Mouse (Mus musculus) embryonic facial prominence, embryonic 10.5 days (tissue): Measurements from ENCODE around the gene Ppp1r12a. TPM values are rescaled to one million over a fixed set of nuclear protein-coding genes. Genes with fewer than 3 reads are reported as not detected.

ENCODE experiments used
- DNase-seq: peaks from one replicate; pipeline ENCODE4 v3.0.0-alpha.2; 2017; ENCODE audit warnings: low spot score
- H3K27ac ChIP-seq: fragments of 300-500 bp; sonication (generic); replicated peaks from 2 replicates; pipeline ENCODE4 v1.5.1; 2016; ENCODE audit warnings: mild to moderate bottlenecking
- H3K27me3 ChIP-seq: fragments of 300-500 bp; sonication (generic); replicated peaks from 2 replicates; pipeline ENCODE4 v1.6.1; 2016; ENCODE audit warnings: low read depth, mild to moderate bottlenecking; ENCODE audit not compliant: poor library complexity, severe bottlenecking
- H3K36me3 ChIP-seq: fragments of 300-500 bp; sonication (generic); replicated peaks from 2 replicates; pipeline ENCODE4 v1.6.1; 2016; ENCODE audit warnings: mild to moderate bottlenecking, moderate library complexity
- H3K4me1 ChIP-seq: fragments of 300-500 bp; sonication (generic); 2 replicates; pipeline ENCODE4 v1.6.1; 2016
- H3K4me3 ChIP-seq: fragments of 300-500 bp; sonication (generic); 2 replicates; pipeline ENCODE4 v1.5.1; 2016; ENCODE audit warnings: mild to moderate bottlenecking, moderate library complexity
- H3K9me3 ChIP-seq: fragments of 300-500 bp; sonication (generic); 2 replicates; pipeline ENCODE4 v1.6.1; 2016; ENCODE audit warnings: mild to moderate bottlenecking
- WGBS: fragments of 180-500 bp; shearing (Covaris S2); methylation state at CpG from one replicate; pipeline ENCODE4 v1.1.7; 2016; 5-methylcytosine and 5-hydroxymethylcytosine counted together
- polyA plus RNA-seq: library from polyadenylated mRNA; unstranded; fragments of >200 nt; fragmentation: Nextera tagmentation; extraction: Ambion mirVana; gene quantifications from 2 replicates; pipeline ENCODE4 v1.2.1, GENCODE M21; 2016

The Ppp1r12a gene
- polyA plus RNA-seq, 1 experiment from 2014 or later = 84.3 TPM

- Histone ChIP-seq H3K27me3 (no peaks in the 10 kb centered on the region), H3K4me3 (no peak overlapping the region), H3K9me3 (no peaks in the 10 kb centered on the region), H3K27ac (no peak overlapping the region), H3K36me3 (no peaks in the 10 kb centered on the region), H3K4me1 (no peaks in the 10 kb centered on the region)
- DNase-seq = no peak
- WGBS = 69% methylated on average over 11 of the region's 11 CpGs
Observed at GRCm38 (mm10) chr10:108307772-108308171, 145.8 kb downstream of the Ppp1r12a start.

DNA sequence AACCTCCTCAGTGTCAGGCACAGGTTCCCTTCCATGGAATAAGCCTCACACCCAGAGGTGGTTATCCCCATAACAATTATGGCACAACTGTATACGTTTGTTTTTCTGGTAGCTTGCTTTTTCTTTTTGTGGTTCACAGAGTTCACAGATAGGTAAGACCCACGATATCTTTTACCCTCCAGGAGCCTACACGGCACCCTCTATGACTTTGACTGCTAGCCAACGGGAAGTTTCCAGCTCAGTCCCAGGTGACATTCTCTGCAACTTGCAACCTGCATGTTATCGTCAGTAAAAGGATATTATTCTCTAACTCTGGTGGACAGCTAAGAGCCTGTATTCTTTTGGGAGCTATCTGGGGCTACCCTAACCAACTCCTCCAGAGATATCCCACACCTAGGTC, 148.2 kb downstream of the Ppp1r12a start:
- Histone ChIP-seq H3K4me1 (no peaks in the 10 kb centered on the region), H3K9me3 (no peaks in the 10 kb centered on the region), H3K36me3 (no peaks in the 10 kb centered on the region), H3K27ac (no peak overlapping the region), H3K4me3 (no peak overlapping the region), H3K27me3 (no peaks in the 10 kb centered on the region)
- WGBS = 87% methylated on average over 5 of the region's 5 CpGs
- no peak for DNase-seq

DNA sequence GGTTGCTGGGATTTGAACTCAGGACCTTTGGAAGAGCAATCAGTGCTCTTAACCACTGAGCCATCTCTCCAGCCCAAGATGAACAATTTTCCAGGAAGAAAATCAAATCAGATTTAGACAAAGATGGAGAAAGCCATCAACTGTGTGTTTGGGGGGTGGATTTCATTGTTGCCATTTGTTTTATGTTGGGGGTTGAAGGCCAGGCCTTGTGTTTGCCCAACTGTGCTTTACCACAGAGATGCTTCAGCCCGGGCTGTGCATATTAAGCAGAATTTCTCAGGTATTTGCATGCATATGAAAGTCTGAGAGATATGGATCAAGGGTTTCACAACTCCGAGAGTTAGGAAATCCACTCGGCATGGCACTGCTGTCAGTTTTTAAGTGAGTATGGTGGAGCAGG, 149.4 kb downstream of the Ppp1r12a start:
- Histone ChIP-seq H3K4me3 (no peak overlapping the region), H3K36me3 (no peaks in the 10 kb centered on the region), H3K27me3 (no peaks in the 10 kb centered on the region), H3K27ac (no peak overlapping the region), H3K4me1 (no peaks in the 10 kb centered on the region), H3K9me3 (no peaks in the 10 kb centered on the region)
- WGBS = 91% methylated on average over 3 of the region's 3 CpGs
- no peak for DNase-seq

GRCm38 (mm10) chr10:108313845-108314244, 151.9 kb downstream of the Ppp1r12a start:
- 70% methylated on average over 6 of the region's 6 CpGs for WGBS
- H3K27ac ChIP-seq = no peak overlapping the region
- no peaks in the 10 kb centered on the region for H3K4me1 ChIP-seq
- H3K36me3 ChIP-seq = no peaks in the 10 kb centered on the region
- no peak overlapping the region for H3K4me3 ChIP-seq
- no peaks in the 10 kb centered on the region for H3K27me3 ChIP-seq
- DNase-seq = no peak
- no peaks in the 10 kb centered on the region for H3K9me3 ChIP-seq

GRCm38 (mm10) chr10:108314396-108314795, 152.4 kb downstream of the Ppp1r12a start:
- no peaks in the 10 kb centered on the region for H3K4me1 ChIP-seq
- H3K27ac ChIP-seq = no peak overlapping the region
- H3K9me3 ChIP-seq = no peaks in the 10 kb centered on the region
- H3K36me3 ChIP-seq = no peaks in the 10 kb centered on the region
- no peaks in the 10 kb centered on the region for H3K27me3 ChIP-seq
- H3K4me3 ChIP-seq = no peak overlapping the region
- WGBS = 93% methylated on average over 8 of the region's 8 CpGs
- DNase-seq = no peak

- H3K27me3 ChIP-seq = no peaks in the 10 kb centered on the region
- WGBS = 96% methylated on average over 7 of the region's 7 CpGs
- DNase-seq = no peak
Observed at GRCm38 (mm10) chr10:108315236-108315635, 153.2 kb downstream of the Ppp1r12a start.

DNA sequence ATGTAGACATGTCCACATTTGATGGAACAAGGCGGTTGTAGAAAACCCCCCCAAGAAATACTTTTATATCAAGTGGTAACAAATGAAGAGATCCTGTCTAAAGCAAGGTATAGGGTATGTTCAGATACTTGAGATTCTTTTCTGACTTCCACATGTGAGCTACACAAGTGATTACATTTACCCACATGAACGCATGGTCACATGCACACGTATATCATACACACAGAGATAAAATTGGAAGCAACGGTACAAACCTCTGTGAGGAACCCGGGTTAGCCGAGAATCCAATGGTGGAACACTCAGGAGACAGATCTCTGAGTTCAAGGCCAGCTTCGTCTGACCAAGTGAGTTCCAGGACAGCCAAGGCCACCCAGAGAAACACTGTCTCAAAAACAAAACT, 166.4 kb downstream of the Ppp1r12a start:
- Histone ChIP-seq H3K27me3 (peaks cover 20% of the 10 kb centered on the region), H3K9me3 (no peaks in the 10 kb centered on the region), H3K27ac (no peak overlapping the region), H3K4me3 (no peak overlapping the region), H3K4me1 (peaks cover 13% of the 10 kb centered on the region), H3K36me3 (no peaks in the 10 kb centered on the region)
- DNase-seq = no peak
- WGBS = 92% methylated on average over 7 of the region's 7 CpGs

More at GRCm38 (mm10) chr10:108315236-108315635, 153.2 kb downstream of the Ppp1r12a start:
- Histone ChIP-seq H3K4me3 (no peak overlapping the region), H3K27ac (no peak overlapping the region), H3K9me3 (no peaks in the 10 kb centered on the region), H3K36me3 (no peaks in the 10 kb centered on the region), H3K4me1 (no peaks in the 10 kb centered on the region)

DNA sequence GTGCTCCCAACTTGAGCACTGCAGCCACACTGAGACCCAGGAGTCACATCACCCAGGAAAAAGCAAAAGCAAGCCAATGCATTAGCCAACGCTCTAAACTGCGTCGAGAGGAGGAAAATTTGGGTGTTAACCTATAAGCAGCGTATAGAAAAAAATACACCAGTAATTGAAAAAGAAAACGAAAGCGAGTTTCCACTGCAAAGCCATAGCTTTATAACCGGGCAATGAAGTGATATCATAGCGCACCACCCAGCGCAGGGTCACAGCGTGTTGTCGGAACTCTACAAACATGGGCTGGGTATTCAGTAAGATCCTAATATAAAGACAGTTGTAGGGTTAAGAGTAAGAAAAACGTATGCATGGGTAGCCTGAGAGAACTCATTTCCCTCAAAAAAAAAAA, 167.0 kb downstream of the Ppp1r12a start:
- Histone ChIP-seq H3K4me1 (peaks cover 18% of the 10 kb centered on the region), H3K27me3 (peaks cover 20% of the 10 kb centered on the region), H3K36me3 (no peaks in the 10 kb centered on the region), H3K27ac (no peak overlapping the region), H3K4me3 (no peak overlapping the region), H3K9me3 (no peaks in the 10 kb centered on the region)
- WGBS = 92% methylated on average over 12 of the region's 12 CpGs
- no peak for DNase-seq

- no peaks in the 10 kb centered on the region for H3K9me3 ChIP-seq
- H3K36me3 ChIP-seq = no peaks in the 10 kb centered on the region
- 89% methylated on average over 5 of the region's 5 CpGs for WGBS
- no peak overlapping the region for H3K4me3 ChIP-seq
- H3K4me1 ChIP-seq = peaks cover 18% of the 10 kb centered on the region
- no peak for DNase-seq
- peaks cover 20% of the 10 kb centered on the region for H3K27me3 ChIP-seq
- no peak overlapping the region for H3K27ac ChIP-seq
Observed at GRCm38 (mm10) chr10:108329771-108330170, 167.8 kb downstream of the Ppp1r12a start.

DNA sequence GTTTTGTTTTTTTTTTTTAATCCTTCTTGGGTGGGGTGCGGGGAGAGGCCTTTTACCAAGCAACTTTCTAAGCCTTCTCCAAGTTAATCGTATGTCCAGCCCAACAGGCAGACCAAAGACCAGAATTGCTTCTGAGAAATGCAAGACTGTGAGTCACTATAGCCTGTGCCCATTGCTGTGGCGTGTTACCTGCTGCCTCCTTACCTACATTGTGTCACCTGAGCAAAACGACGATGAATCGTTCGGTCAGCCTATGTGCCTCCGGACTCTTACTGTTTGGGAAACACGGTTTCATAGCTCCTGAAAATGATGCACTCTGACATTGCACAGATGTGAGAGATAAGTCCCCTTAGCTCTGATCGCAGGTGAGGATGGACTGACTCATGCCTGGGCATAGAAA, 169.0 kb downstream of the Ppp1r12a start:
- Histone ChIP-seq H3K4me1 (peaks cover 18% of the 10 kb centered on the region), H3K4me3 (peak overlapping the region; percentile 87), H3K27ac (no peak overlapping the region), H3K36me3 (no peaks in the 10 kb centered on the region), H3K9me3 (no peaks in the 10 kb centered on the region), H3K27me3 (peaks cover 20% of the 10 kb centered on the region)
- DNase-seq = no peak
- WGBS = 7% methylated on average over 10 of the region's 10 CpGs

GRCm38 (mm10) chr10:108331784-108332561, 170.0 kb downstream of the Ppp1r12a start, which contains the start of gene Pawr:
Gene Pawr, plus strand, starts transcription at chr10:108332121.
- Histone ChIP-seq H3K9me3 (no peaks in the 10 kb centered on the region), H3K4me1 (peaks cover 18% of the 10 kb centered on the region), H3K27me3 (peaks cover 20% of the 10 kb centered on the region), H3K27ac (peak within 1 kb of the TSS; percentile 88), H3K36me3 (0 out of 2 replicates have a peak, but pooled peaks cover 3% of the 10 kb centered on the region), H3K4me3 (peak within 1 kb of the TSS; percentile 87)
- WGBS = under 1% methylated on average over 85 of the region's 85 CpGs
- DNase-seq = peak; percentile 94

GRCm38 (mm10) chr10:108332571-108333541, 170.9 kb downstream of the Ppp1r12a start:
- Histone ChIP-seq H3K36me3 (0 out of 2 replicates have a peak, but pooled peaks cover 8% of the 10 kb centered on the region), H3K4me3 (peak overlapping the region; percentile 87), H3K27ac (peak overlapping the region; percentile 88), H3K4me1 (peaks cover 18% of the 10 kb centered on the region), H3K27me3 (peaks cover 20% of the 10 kb centered on the region), H3K9me3 (no peaks in the 10 kb centered on the region)
- DNase-seq = peak; percentile 78
- WGBS = under 1% methylated on average over 118 of the region's 129 CpGs
